Mouse (Mus musculus): ENCODE measurements at regions not wholly inside any gene's neighbourhood (a gene's known extent, or its start where the extent isn't known, plus 50 kb on each side); places are given as distances from the start of the nearest gene placed in this dataset.

DNA sequence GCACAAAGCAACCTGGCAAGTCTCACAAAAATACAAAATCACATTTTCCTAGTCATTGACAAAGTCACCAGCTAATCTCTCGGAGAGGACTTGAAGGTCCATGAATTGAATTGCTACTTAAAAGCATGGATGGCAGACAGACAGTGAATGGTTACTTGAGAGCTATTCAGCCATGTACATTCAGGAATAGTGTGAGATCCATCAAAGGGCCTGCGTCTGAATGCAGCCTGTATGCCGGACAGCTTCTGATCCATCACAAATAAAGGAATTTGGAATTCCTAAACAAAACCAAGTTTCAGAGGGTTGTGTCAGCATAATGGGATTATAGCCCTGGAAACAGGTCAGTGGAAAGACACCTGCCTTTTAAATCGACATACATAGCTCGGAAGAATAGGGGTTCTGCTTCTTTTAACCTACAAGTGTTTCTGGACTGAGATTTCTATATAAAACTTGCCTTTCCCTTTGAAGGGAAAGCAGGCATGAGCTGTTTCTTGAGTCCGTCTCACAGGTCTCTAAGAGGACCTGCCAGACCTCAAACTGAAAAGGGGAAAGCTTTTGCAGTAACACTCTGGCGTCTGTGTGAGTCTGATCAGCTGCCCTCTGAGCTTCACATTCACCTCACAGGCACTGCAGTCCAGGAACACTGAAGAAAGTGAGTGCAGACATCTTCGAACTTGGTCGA lies 144.1 kb upstream of the Nabp1 start:
- H3K36me3 ChIP-seq (replicated peaks; ENCODE audit: control insufficient read depth, insufficient read depth, low read length), result no peaks in the 10 kb centered on the region
- H3K27ac ChIP-seq (ENCODE audit: low read depth), result no peak overlapping the region
- H3K4me3 ChIP-seq (ENCODE audit: low read depth, low read length), result no peak overlapping the region
- H3K4me2 ChIP-seq (ENCODE audit: low read depth, low read length), result no peak overlapping the region
- no peaks in the 10 kb centered on the region for H3K4me1 ChIP-seq (ENCODE audit: control insufficient read depth, insufficient read depth)
- H3K9me3 ChIP-seq (replicated peaks; ENCODE audit: control insufficient read depth, low read length), result no peaks in the 10 kb centered on the region
- WGBS, result 76% methylated on average over 9 of the region's 9 CpGs
- no peak for TF ChIP-seq CTCF (IDR thresholded peaks at IDR 0.05; ENCODE audit: low read depth)
- H3K9ac ChIP-seq (replicated peaks; ENCODE audit: low read depth, low read length), result no peak overlapping the region
- DNase-seq (ENCODE audit: low spot score), result no peak
- ATAC-seq (ENCODE audit: insufficient read depth, low read depth), result no peak
- no peaks in the 10 kb centered on the region for H3K27me3 ChIP-seq (ENCODE audit: control insufficient read depth, insufficient read depth, low read length)

DNA sequence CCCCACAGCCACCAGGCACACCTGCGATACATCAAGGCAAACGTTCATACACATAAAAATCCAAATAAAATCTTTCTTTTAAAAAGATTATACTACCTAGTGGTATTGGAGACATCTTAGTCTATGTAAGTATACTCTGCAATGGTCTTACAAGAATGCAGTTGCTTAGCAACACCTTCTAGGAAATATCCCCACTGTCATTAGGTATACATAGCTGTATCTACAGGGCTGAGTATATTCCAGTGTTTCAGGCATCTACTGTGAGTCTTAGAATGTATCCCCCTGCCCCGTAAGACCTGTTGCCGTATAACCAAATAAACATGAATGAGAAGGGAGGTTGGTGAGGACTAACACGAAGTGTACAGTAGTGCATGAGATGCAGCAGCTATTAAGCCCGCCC lies 142.8 kb upstream of the Nabp1 start:
- Histone ChIP-seq H3K4me3 (ENCODE audit: low read depth, low read length) (no peak overlapping the region), H3K36me3 (replicated peaks; ENCODE audit: control insufficient read depth, insufficient read depth, low read length) (no peaks in the 10 kb centered on the region), H3K27me3 (ENCODE audit: control insufficient read depth, insufficient read depth, low read length) (no peaks in the 10 kb centered on the region), H3K27ac (ENCODE audit: low read depth) (no peak overlapping the region), H3K9ac (replicated peaks; ENCODE audit: low read depth, low read length) (no peak overlapping the region), H3K9me3 (replicated peaks; ENCODE audit: control insufficient read depth, low read length) (no peaks in the 10 kb centered on the region), H3K4me2 (ENCODE audit: low read depth, low read length) (no peak overlapping the region), H3K4me1 (ENCODE audit: control insufficient read depth, insufficient read depth) (no peaks in the 10 kb centered on the region)
- WGBS, result 88% methylated on average over 6 of the region's 6 CpGs
- ATAC-seq (ENCODE audit: insufficient read depth, low read depth), result no peak
- TF ChIP-seq CTCF (IDR thresholded peaks at IDR 0.05; ENCODE audit: low read depth) (no peak), EP300 (IDR thresholded peaks at IDR 0.05; ENCODE audit: low read depth) (no peak)
- DNase-seq (ENCODE audit: low spot score), result no peak

DNA sequence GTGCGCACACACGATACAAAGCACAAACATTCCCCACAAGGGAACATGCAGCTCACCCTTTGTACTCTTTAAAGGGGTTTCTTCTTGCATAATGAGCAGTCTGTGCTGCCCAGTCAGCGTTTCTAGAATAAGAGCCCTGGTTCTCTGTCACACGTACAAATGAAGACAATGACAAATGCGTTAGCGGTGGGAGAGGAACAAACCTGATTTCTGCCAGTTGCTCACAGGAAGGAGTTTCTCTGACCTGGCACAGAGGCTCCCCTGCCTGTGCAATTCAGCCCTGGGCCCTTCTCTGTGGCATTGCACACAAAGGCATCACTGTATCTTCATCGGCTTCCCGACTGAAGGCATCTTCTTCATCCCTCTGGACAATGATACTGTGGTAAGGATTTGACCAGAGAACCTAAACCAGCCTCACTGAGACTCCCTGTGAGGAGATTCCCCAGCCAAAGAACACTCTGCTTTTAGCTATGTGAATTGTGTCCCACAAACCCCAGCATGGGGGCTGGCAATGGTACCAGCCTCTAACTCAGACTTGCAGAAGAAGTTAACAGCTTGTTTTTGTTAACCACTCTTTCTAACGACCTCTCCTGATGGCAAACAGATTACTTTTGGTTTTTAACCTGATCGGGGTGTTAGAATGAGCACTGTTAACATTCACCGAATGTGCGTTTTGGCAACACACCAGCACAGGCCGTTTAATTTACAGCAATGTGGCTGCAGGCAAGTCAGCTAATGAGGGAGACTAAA lies 139.5 kb upstream of the Nabp1 start:
- 65% methylated on average over 13 of the region's 13 CpGs for WGBS
- H3K4me1 ChIP-seq (ENCODE audit: control insufficient read depth, insufficient read depth), result no peaks in the 10 kb centered on the region

DNA sequence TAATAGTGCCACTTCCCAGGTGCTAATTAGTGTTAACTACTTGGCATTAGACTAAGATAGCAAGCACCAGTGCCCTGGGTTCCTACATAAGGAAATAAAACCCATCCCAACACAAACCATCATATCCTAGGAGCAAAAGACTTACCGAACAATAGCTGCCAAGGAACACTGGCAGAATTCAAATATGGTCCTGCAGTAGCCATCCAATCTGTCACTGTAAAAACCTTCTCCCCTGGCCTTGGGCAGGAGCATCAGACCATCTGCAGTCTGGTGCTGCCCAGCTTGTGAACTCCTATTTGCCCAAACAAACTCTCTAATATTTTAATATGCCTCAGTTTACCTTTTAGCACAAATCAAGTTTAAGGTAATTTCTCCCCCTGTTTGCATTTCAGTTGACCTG lies 137.9 kb upstream of the Nabp1 start:
- no peak for TF ChIP-seq EP300 (IDR thresholded peaks at IDR 0.05; ENCODE audit: low read depth)
- no peak for TF ChIP-seq CTCF (IDR thresholded peaks at IDR 0.05; ENCODE audit: low read depth)
- Histone ChIP-seq H3K36me3 (replicated peaks; ENCODE audit: control insufficient read depth, insufficient read depth, low read length) (no peaks in the 10 kb centered on the region), H3K27ac (ENCODE audit: low read depth) (no peak overlapping the region), H3K9me3 (replicated peaks; ENCODE audit: control insufficient read depth, low read length) (no peaks in the 10 kb centered on the region), H3K9ac (replicated peaks; ENCODE audit: low read depth, low read length) (no peak overlapping the region), H3K4me1 (ENCODE audit: control insufficient read depth, insufficient read depth) (no peaks in the 10 kb centered on the region), H3K27me3 (ENCODE audit: control insufficient read depth, insufficient read depth, low read length) (no peaks in the 10 kb centered on the region), H3K4me3 (ENCODE audit: low read depth, low read length) (no peak overlapping the region), H3K4me2 (ENCODE audit: low read depth, low read length) (no peak overlapping the region)
- no peak for ATAC-seq (ENCODE audit: insufficient read depth, low read depth)
- WGBS, result 82% methylated on average over 1 of the region's 1 CpGs
- no peak for DNase-seq (ENCODE audit: low spot score)

More for the DNA sequence above, 139.5 kb upstream of the Nabp1 start:
- no peak overlapping the region for H3K4me2 ChIP-seq (ENCODE audit: low read depth, low read length)
- no peak overlapping the region for H3K4me3 ChIP-seq (ENCODE audit: low read depth, low read length)
- TF ChIP-seq EP300 (IDR thresholded peaks at IDR 0.05; ENCODE audit: low read depth), result no peak
- TF ChIP-seq CTCF (IDR thresholded peaks at IDR 0.05; ENCODE audit: low read depth), result no peak
- H3K27me3 ChIP-seq (ENCODE audit: control insufficient read depth, insufficient read depth, low read length), result no peaks in the 10 kb centered on the region
- no peaks in the 10 kb centered on the region for H3K36me3 ChIP-seq (replicated peaks; ENCODE audit: control insufficient read depth, insufficient read depth, low read length)
- DNase-seq (ENCODE audit: low spot score) (no peak), ATAC-seq (ENCODE audit: insufficient read depth, low read depth) (no peak)
- no peaks in the 10 kb centered on the region for H3K9me3 ChIP-seq (replicated peaks; ENCODE audit: control insufficient read depth, low read length)
- no peak overlapping the region for H3K9ac ChIP-seq (replicated peaks; ENCODE audit: low read depth, low read length)
- no peak overlapping the region for H3K27ac ChIP-seq (ENCODE audit: low read depth)

DNA sequence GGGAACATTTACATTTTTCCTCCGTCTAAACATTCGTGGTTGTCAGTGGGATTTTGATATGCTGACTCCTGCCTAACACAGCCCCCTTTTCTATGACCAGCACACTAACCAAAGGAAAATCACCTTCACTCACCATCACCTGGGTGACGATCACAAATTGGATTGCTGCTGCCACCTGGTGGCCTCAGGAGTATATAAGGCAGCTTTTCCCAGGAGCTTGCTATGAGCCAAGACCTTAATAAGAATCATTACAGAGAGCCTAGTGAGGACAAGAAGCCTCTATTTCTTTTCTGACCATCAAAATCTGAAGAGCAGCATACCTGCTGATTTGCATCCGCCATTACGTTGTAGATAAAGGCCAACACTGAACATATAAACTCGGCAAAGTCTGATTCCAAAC lies 137.3 kb upstream of the Nabp1 start:
- H3K9me3 ChIP-seq (replicated peaks; ENCODE audit: control insufficient read depth, low read length), result no peaks in the 10 kb centered on the region
- no peaks in the 10 kb centered on the region for H3K27me3 ChIP-seq (ENCODE audit: control insufficient read depth, insufficient read depth, low read length)
- H3K27ac ChIP-seq (ENCODE audit: low read depth), result no peak overlapping the region
- TF ChIP-seq CTCF (IDR thresholded peaks at IDR 0.05; ENCODE audit: low read depth) (peak; percentile 79), EP300 (IDR thresholded peaks at IDR 0.05; ENCODE audit: low read depth) (no peak)
- no peak overlapping the region for H3K4me2 ChIP-seq (ENCODE audit: low read depth, low read length)
- ATAC-seq (ENCODE audit: insufficient read depth, low read depth) (no peak), DNase-seq (ENCODE audit: low spot score) (peak; percentile 40)
- WGBS, result 20% methylated on average over 6 of the region's 6 CpGs
- no peaks in the 10 kb centered on the region for H3K36me3 ChIP-seq (replicated peaks; ENCODE audit: control insufficient read depth, insufficient read depth, low read length)
- H3K4me1 ChIP-seq (ENCODE audit: control insufficient read depth, insufficient read depth), result no peaks in the 10 kb centered on the region
- H3K9ac ChIP-seq (replicated peaks; ENCODE audit: low read depth, low read length), result no peak overlapping the region
- no peak overlapping the region for H3K4me3 ChIP-seq (ENCODE audit: low read depth, low read length)
